Mouse (Mus musculus) lung, adult 2 months (tissue): ENCODE results near the gene Srprb.

Experiments
- CTCF ChIP-seq: fragments of 200-500 bp; IDR thresholded peaks from 2 replicates; pipeline ENCODE4 v1.5.1; 2011; ENCODE audit warnings: mild to moderate bottlenecking, low read length, control low read depth; ENCODE audit not compliant: insufficient read depth
- POLR2A ChIP-seq: fragments of 200-500 bp; IDR thresholded peaks from 2 replicates; pipeline ENCODE4 v1.6.1; 2011; ENCODE audit warnings: low read depth, mild to moderate bottlenecking, control low read depth, low read length, borderline replicate concordance; ENCODE audit errors: extremely low read depth

DNA sequence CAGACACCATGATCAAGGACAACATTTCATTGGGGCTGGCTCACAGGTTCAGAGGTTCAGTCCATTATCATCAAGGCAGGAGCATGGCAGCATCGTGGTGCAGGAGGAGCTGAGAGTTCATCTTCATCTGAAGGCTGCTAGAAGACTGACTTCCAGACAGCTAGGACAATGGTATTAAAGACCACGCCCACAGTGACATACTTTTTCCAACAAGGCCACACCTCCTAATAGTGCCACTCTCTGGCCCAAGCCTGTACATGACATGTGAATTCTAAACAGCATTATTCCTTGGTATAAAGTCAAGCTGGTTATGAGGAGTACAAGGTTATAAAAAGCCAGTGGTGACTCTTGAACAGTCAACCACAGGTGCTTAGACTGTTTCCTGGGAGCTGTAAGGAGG is 47.4 kb downstream of the Srprb start:
- TF ChIP-seq CTCF (no peak), POLR2A (no peak)
